Mouse (Mus musculus): Measurements from ENCODE around the gene Apmap.
A peak's percentile ranks its signal among the peaks of the same experiment; 100 is the strongest.
"Not testable (repeated sequence)": the region's sequence is repeated elsewhere in the genome, so short reads cannot be mapped to it uniquely, and the experiment has no call there.

Gene Apmap

GRCm38 (mm10) chr2:150610097-150610496 is 1.7 kb upstream of the Apmap start:
- no peak for DNase-seq (ENCODE audit: low spot score)

GRCm38 (mm10) chr2:150608872-150609560 is 649 bp upstream of the Apmap start:
- DNase-seq (ENCODE audit: low spot score): peak; percentile 81

- peak; percentile 38 for DNase-seq (ENCODE audit: low spot score)
These were observed 1.3 kb downstream of the Apmap start for GRCm38 (mm10) chr2:150607086-150607485.

GRCm38 (mm10) chr2:150604802-150605201 is 3.6 kb downstream of the Apmap start:
- no peak for DNase-seq (ENCODE audit: low spot score)

GRCm38 (mm10) chr2:150602166-150602565 is 6.2 kb downstream of the Apmap start:
- DNase-seq (ENCODE audit: low spot score): no peak

- DNase-seq (ENCODE audit: low spot score): no peak
These were observed 8.1 kb downstream of the Apmap start for GRCm38 (mm10) chr2:150600263-150600662.

- DNase-seq (ENCODE audit: low spot score): peak; percentile 56
These were observed 12.8 kb downstream of the Apmap start for GRCm38 (mm10) chr2:150595411-150596190.

GRCm38 (mm10) chr2:150589076-150589475 is 19.3 kb downstream of the Apmap start:
- no peak for DNase-seq (ENCODE audit: low spot score)

GRCm38 (mm10) chr2:150579628-150580027 is 28.7 kb downstream of the Apmap start:
- no peak for DNase-seq (ENCODE audit: low spot score)

GRCm38 (mm10) chr2:150578603-150579002 is 29.8 kb downstream of the Apmap start:
- DNase-seq (ENCODE audit: low spot score): peak; percentile 5

GRCm38 (mm10) chr2:150576256-150576655 is 32.1 kb downstream of the Apmap start:
- DNase-seq (ENCODE audit: low spot score): no peak

- DNase-seq (ENCODE audit: low spot score): no peak
These were observed 35.9 kb downstream of the Apmap start for GRCm38 (mm10) chr2:150572463-150572862.

- no peak for DNase-seq (ENCODE audit: low spot score)
These were observed 37.6 kb downstream of the Apmap start for GRCm38 (mm10) chr2:150570761-150571160.

- no peak for DNase-seq (ENCODE audit: low spot score)
These were observed 38.3 kb downstream of the Apmap start, which contains the start of gene Cst7 for GRCm38 (mm10) chr2:150569847-150570590. TSS of gene Cst7 (plus strand) at chr2:150570415.

- no peak for DNase-seq (ENCODE audit: low spot score)
These were observed 41.3 kb downstream of the Apmap start for GRCm38 (mm10) chr2:150567051-150567450.

- DNase-seq (ENCODE audit: low spot score): peak; percentile 36
These were observed 49.8 kb downstream of the Apmap start for GRCm38 (mm10) chr2:150558568-150558967.

GRCm38 (mm10) chr2:150549576-150549975 is 58.8 kb downstream of the Apmap start:
- not testable (repeated sequence) for DNase-seq (ENCODE audit: low spot score)

All from lung, postnatal 25 days (tissue).